Mouse (Mus musculus) MEL (cell line): Measurements from ENCODE around the gene Sox5. TPM values are rescaled to one million over a fixed set of nuclear protein-coding genes. Genes with fewer than 3 reads are reported as not detected.

Source experiments
- DNase-seq: peaks from one replicate; pipeline ENCODE4 v3.0.0; 2011; ENCODE audit warnings: low read depth, low spot score
- H3K27ac ChIP-seq: 2 replicates; pipeline ENCODE4 v1.5.1; 2012; ENCODE audit warnings: low read depth, mild to moderate bottlenecking, control low read depth, low read length, moderate library complexity; ENCODE audit not compliant: control insufficient read depth
- H3K27me3 ChIP-seq, 2 experiments: fragments of 150-350 bp in 1 of 2; sonication (generic) in 1 of 2; 2 replicates each; pipeline ENCODE4 v1.6.1; 2012; ENCODE audit warnings: low read length in 2 of 2, mild to moderate bottlenecking in 2 of 2, improper control_type of control experiment in 1 of 2, moderate library complexity in 1 of 2; ENCODE audit not compliant: insufficient read depth in 2 of 2, control insufficient read depth in 1 of 2
- H3K36me3 ChIP-seq, 2 experiments: 2 replicates each; pipeline ENCODE4 v1.6.1; 2012 to 2014; ENCODE audit warnings: low read length in 2 of 2, improper control_type of control experiment in 1 of 2, inconsistent platforms in 1 of 2, mild to moderate bottlenecking in 1 of 2; ENCODE audit not compliant: insufficient read depth in 2 of 2, control insufficient read depth in 1 of 2
- H3K4me1 ChIP-seq, 2 experiments: fragments of 150-350 bp in 1 of 2; sonication (generic) in 1 of 2; 2 replicates each; pipeline ENCODE4 v1.6.1; 2012; ENCODE audit warnings: low read length in 2 of 2, improper control_type of control experiment in 1 of 2, mild to moderate bottlenecking in 1 of 2; ENCODE audit not compliant: insufficient read depth in 2 of 2, control insufficient read depth in 1 of 2
- H3K4me3 ChIP-seq, 2 experiments: fragments of 150-350 bp in 1 of 2; sonication (generic) in 1 of 2; 2 replicates each; pipeline ENCODE4 v1.5.1; 2012; ENCODE audit warnings: low read depth in 2 of 2, low read length in 2 of 2, mild to moderate bottlenecking in 2 of 2, moderate library complexity in 2 of 2, control low read depth in 1 of 2, improper control_type of control experiment in 1 of 2; ENCODE audit not compliant: control insufficient read depth in 1 of 2, insufficient read depth in 1 of 2
- H3K79me2 ChIP-seq: 2 replicates; pipeline ENCODE4 v1.6.1; 2012; ENCODE audit warnings: mild to moderate bottlenecking, low read length, moderate library complexity; ENCODE audit not compliant: control insufficient read depth, poor library complexity, insufficient read depth
- H3K9ac ChIP-seq: 2 replicates; pipeline ENCODE4 v1.6.1; 2012; ENCODE audit warnings: low read depth, mild to moderate bottlenecking, control low read depth, low read length, moderate library complexity; ENCODE audit not compliant: control insufficient read depth, poor library complexity, severe bottlenecking
- H3K9me3 ChIP-seq: fragments of 150-350 bp; sonication (generic); replicated peaks from 2 replicates; pipeline ENCODE4 v1.6.1; 2012; ENCODE audit warnings: mild to moderate bottlenecking, low read length, improper control_type of control experiment, moderate library complexity; ENCODE audit not compliant: insufficient read depth
- E2F4 ChIP-seq: IDR thresholded peaks from 2 replicates; pipeline ENCODE4 v1.6.1; 2011; ENCODE audit warnings: low read depth, low read length, improper control_type of control experiment, borderline replicate concordance
- ELF1 ChIP-seq: IDR thresholded peaks from 2 replicates; pipeline ENCODE4 v1.6.1; 2014; ENCODE audit warnings: low read depth, mild to moderate bottlenecking, inconsistent platforms, low read length, improper control_type of control experiment, moderate library complexity
- EP300 ChIP-seq, 2 experiments: IDR thresholded peaks; 2 replicates each; pipeline ENCODE4 v1.6.1; 2011; ENCODE audit warnings: improper control_type of control experiment in 2 of 2, low read length in 2 of 2, low read depth in 1 of 2, mild to moderate bottlenecking in 1 of 2
- GABPA ChIP-seq: IDR thresholded peaks from 2 replicates; pipeline ENCODE4 v1.6.1; 2012; ENCODE audit warnings: low read depth, mild to moderate bottlenecking, inconsistent platforms, low read length, improper control_type of control experiment, moderate library complexity
- HCFC1 ChIP-seq: IDR thresholded peaks from 2 replicates; pipeline ENCODE4 v1.6.1; 2012; ENCODE audit warnings: low read depth, mild to moderate bottlenecking, inconsistent platforms, low read length, improper control_type of control experiment, moderate library complexity
- KAT2A ChIP-seq: conservative IDR thresholded peaks from 2 replicates; pipeline ENCODE4 v1.6.1; 2012; ENCODE audit warnings: low read depth, low read length, improper control_type of control experiment, inconsistent platforms
- MEF2A ChIP-seq: IDR thresholded peaks from 2 replicates; pipeline ENCODE4 v1.6.1; 2014; ENCODE audit warnings: low read depth, mild to moderate bottlenecking, inconsistent platforms, low read length, improper control_type of control experiment; ENCODE audit not compliant: poor library complexity, insufficient replicate concordance, severe bottlenecking; ENCODE audit errors: extremely low read depth
- MYB ChIP-seq: IDR thresholded peaks from 2 replicates; pipeline ENCODE4 v1.6.1; 2011; ENCODE audit warnings: mild to moderate bottlenecking, low read depth, low read length, improper control_type of control experiment
- MYC ChIP-seq: IDR thresholded peaks from 2 replicates; pipeline ENCODE4 v1.6.1; 2011; ENCODE audit warnings: low read depth, mild to moderate bottlenecking, low read length, improper control_type of control experiment, moderate library complexity
- NELFE ChIP-seq: IDR thresholded peaks from 2 replicates; pipeline ENCODE4 v1.6.1; 2011; ENCODE audit warnings: low read depth, low read length, improper control_type of control experiment
- NRF1 ChIP-seq: IDR thresholded peaks from 2 replicates; pipeline ENCODE4 v1.6.1; 2014; ENCODE audit warnings: low read depth, mild to moderate bottlenecking, inconsistent platforms, low read length, improper control_type of control experiment, moderate library complexity; ENCODE audit not compliant: poor library complexity, insufficient read depth, severe bottlenecking
- POLR2A ChIP-seq, 2 experiments: IDR thresholded peaks; 2 replicates each; pipeline ENCODE4 v1.6.1; 2011 to 2012; ENCODE audit warnings: low read length in 2 of 2, mild to moderate bottlenecking in 2 of 2, control low read depth in 1 of 2, improper control_type of control experiment in 1 of 2, low read depth in 1 of 2, moderate library complexity in 1 of 2; ENCODE audit not compliant: control insufficient read depth in 1 of 2, insufficient read depth in 1 of 2, poor library complexity in 1 of 2
- POLR2AphosphoS2 ChIP-seq: IDR thresholded peaks from 2 replicates; pipeline ENCODE4 v1.6.1; 2011; ENCODE audit warnings: low read length, improper control_type of control experiment
- RCOR1 ChIP-seq: IDR thresholded peaks from 2 replicates; pipeline ENCODE4 v1.6.1; 2012; ENCODE audit warnings: low read depth, mild to moderate bottlenecking, inconsistent platforms, low read length, improper control_type of control experiment
- SMC3 ChIP-seq: IDR thresholded peaks from 2 replicates; pipeline ENCODE4 v1.6.1; 2011; ENCODE audit warnings: low read depth, low read length, improper control_type of control experiment
- TAL1 ChIP-seq: IDR thresholded peaks from 2 replicates; pipeline ENCODE4 v1.6.1; 2012; ENCODE audit warnings: mild to moderate bottlenecking, inconsistent platforms, low read length, moderate library complexity, mixed read lengths
- TCF12 ChIP-seq: IDR thresholded peaks from 2 replicates; pipeline ENCODE4 v1.6.1; 2014; ENCODE audit warnings: low read depth, mild to moderate bottlenecking, inconsistent platforms, low read length, improper control_type of control experiment, moderate library complexity
- ZC3H11A ChIP-seq: IDR thresholded peaks from 2 replicates; pipeline ENCODE4 v1.6.1; 2012; ENCODE audit warnings: low read depth, mild to moderate bottlenecking, inconsistent platforms, low read length, improper control_type of control experiment
- ZMIZ1 ChIP-seq: IDR thresholded peaks from 2 replicates; pipeline ENCODE4 v1.6.1; 2012; ENCODE audit warnings: low read depth, mild to moderate bottlenecking, inconsistent platforms, low read length, improper control_type of control experiment, moderate library complexity
- polyA plus RNA-seq, 2 experiments: library from polyadenylated mRNA; stranded (reverse) in 1 of 2; unstranded in 1 of 2; fragments of >175 nt in 1 of 2; fragments of >200 nt in 1 of 2; gene quantifications; 2 replicates each; pipeline versions ENCODE4 v1.2.1 to v1.2.4; 2012; ENCODE audit warnings: low replicate concordance in 2 of 2, low read depth in 1 of 2; ENCODE audit not compliant: insufficient read length in 2 of 2, insufficient read depth in 1 of 2, missing spikeins in 1 of 2
- total RNA-seq: library from RNA; depleted of rRNA; stranded (reverse); fragments of 300-350 nt; gene quantifications from 2 replicates; pipeline ENCODE4 v1.2.3, GENCODE M21; 2012

Sox5 gene
- total and polyA plus RNA-seq, 3 experiments = 0.19 to 3.0 TPM; not detected in 1

GRCm38 (mm10) chr6:144169791-144170190 lies 612.0 kb downstream of the Sox5 start:
- no peaks in the 10 kb centered on the region for H3K36me3 ChIP-seq
- no peak overlapping the region for H3K4me3 ChIP-seq
- no peak for DNase-seq
- no peaks in the 10 kb centered on the region for H3K27me3 ChIP-seq
- no peak overlapping the region for H3K27ac ChIP-seq
- H3K9ac ChIP-seq = no peak overlapping the region
- no peaks in the 10 kb centered on the region for H3K4me1 ChIP-seq
- TF ChIP-seq SMC3 (no peak), NRF1 (no peak), ZC3H11A (no peak)
- H3K79me2 ChIP-seq = no peaks in the 10 kb centered on the region
- H3K9me3 ChIP-seq = no peaks in the 10 kb centered on the region

GRCm38 (mm10) chr6:144168696-144169476 lies 612.9 kb downstream of the Sox5 start:
- DNase-seq = no peak
- Histone ChIP-seq H3K4me3 (no peak overlapping the region), H3K36me3 (no peaks in the 10 kb centered on the region), H3K9me3 (no peaks in the 10 kb centered on the region), H3K4me1 (no peaks in the 10 kb centered on the region), H3K79me2 (no peaks in the 10 kb centered on the region), H3K27me3 (no peaks in the 10 kb centered on the region), H3K27ac (no peak overlapping the region), H3K9ac (no peak overlapping the region)
- TF ChIP-seq KAT2A = no peak
- no peak for TF ChIP-seq POLR2AphosphoS2
- no peak for TF ChIP-seq RCOR1
- no peak for TF ChIP-seq ELF1
- no peak for TF ChIP-seq GABPA
- no peak for TF ChIP-seq TCF12
- TF ChIP-seq MYC = no peak
- no peak for TF ChIP-seq ZMIZ1
- no peak for TF ChIP-seq HCFC1
- no peak for TF ChIP-seq MYB
- TF ChIP-seq POLR2A (IDR thresholded peaks at IDR 0.05; ENCODE audit: control insufficient read depth in 1 of 2, insufficient read depth in 1 of 2, low read depth in 1 of 2, low read length in 2 of 2, poor library complexity in 1 of 2) = no peak
- no peak for TF ChIP-seq E2F4
- no peak for TF ChIP-seq TAL1
- no peak for TF ChIP-seq NELFE
- TF ChIP-seq MEF2A = no peak
- TF ChIP-seq EP300 (IDR thresholded peaks at IDR 0.05; ENCODE audit: low read depth in 1 of 2, low read length in 2 of 2) = no peak
- no peak for TF ChIP-seq ZC3H11A
